In genomic region chr5:120673626-120674025, GRCm38 (mm10) we compare ENCODE assay signal across 8 mouse cellular contexts. TPM values are rescaled to one million over a fixed set of nuclear protein-coding genes. Genes with fewer than 3 reads are reported as not detected.
DNase-seq lines count a peak whose midpoint lies in the region; ATAC-seq lines count a peak whose summit lies in the region.

No protein-coding gene starts in this region.

- no peak overlapping the region for H3K9ac ChIP-seq in neural tube, embryonic 11.5 days (ENCODE audit: low read length)

- H3K27me3 ChIP-seq in neural tube, embryonic 11.5 days (ENCODE audit: control insufficient read depth, insufficient read depth, low read length): no peaks in the 10 kb centered on the region

- H3K4me1 ChIP-seq in neural tube, embryonic 11.5 days (ENCODE audit: control insufficient read depth, insufficient read depth, low read length): no peaks in the 10 kb centered on the region

- H3K4me2 ChIP-seq in neural tube, embryonic 11.5 days (ENCODE audit: low read depth): no peak overlapping the region

- no peak overlapping the region for H3K27ac ChIP-seq in neural tube, embryonic 11.5 days (ENCODE audit: low read depth, low read length)

- ATAC-seq in neural tube, embryonic 11.5 days (ENCODE audit: insufficient read depth, low FRiP score, low TSS enrichment): no peak

- no peak overlapping the region for H3K4me3 ChIP-seq in neural tube, embryonic 11.5 days (ENCODE audit: low read depth, low read length)

- H3K9me3 ChIP-seq in neural tube, embryonic 11.5 days (ENCODE audit: control insufficient read depth, low read length): no peaks in the 10 kb centered on the region

- intact Hi-C loops in gastrocnemius, postnatal 36 days (cut with DNase I): loop anchor here (1.0 kb wide), 1 partner anchor 54 kb away; no protein-coding TSS in a partner anchor
- intact Hi-C loops in left cerebral cortex, postnatal 25 days (cut with DNase I): loop anchor here (1.0 to 10.0 kb wide), 2 partner anchors 53 to 169 kb away; partner anchors contain the start of gene Plbd2

- no peaks in the 10 kb centered on the region for H3K36me3 ChIP-seq in neural tube, embryonic 11.5 days (ENCODE audit: control insufficient read depth, insufficient read depth, low read length)

- 8% methylated on average over 12 of the region's 12 CpGs for WGBS in neural tube, embryonic 11.5 days

- peak; percentile 76 to 80 for DNase-seq in left cerebral cortex, adult 18-20 months (ENCODE audit: low spot score in 2 of 2)
- no peak for DNase-seq in left cerebral cortex, adult 11 months (ENCODE audit: low spot score)
- peak; percentile 72 for DNase-seq in MN1 (ENCODE audit: low spot score)
- DNase-seq in cerebellum, adult 8-10 months: peak; percentile 68
- peak; percentile 32 to 43 for DNase-seq in gastrocnemius, postnatal 36 days
- DNase-seq in left cerebral cortex, postnatal 25 days (ENCODE audit: low spot score in 2 of 2): peak; percentile 65 to 82
- DNase-seq in neural tube, embryonic 11.5 days (ENCODE audit: low spot score): peak; percentile 67
- peak; percentile 85 for DNase-seq in thymus, postnatal 0 days (ENCODE audit: low spot score)

RNA-seq across cellular contexts. Expression of gene Rasal1, which starts 25.0 kb away (rescaled TPM):
- 10 to 100 TPM; 70.5 to 83.0 TPM for total RNA-seq in left cerebral cortex, adult 18-20 months (2021)
- not detected for total RNA-seq in gastrocnemius, postnatal 36 days (2021)
- 10 to 100 TPM; 81.0 to 82.3 TPM for total RNA-seq in left cerebral cortex, postnatal 25 days (2021)
- polyA plus RNA-seq in neural tube, embryonic 11.5 days (2014; fragmentation: Nextera tagmentation; extraction: Ambion mirVana): 0.39 TPM in 1 of 2 replicates, not detected in the other
- polyA plus RNA-seq in thymus, postnatal 0 days (2015; fragmentation: Nextera tagmentation; extraction: Ambion mirVana): 11.4 and 11.8 TPM in 2 replicates

RNA-seq across cellular contexts. Expression of gene Dtx1, which starts 38.1 kb away (rescaled TPM):
- total RNA-seq in left cerebral cortex, adult 18-20 months (2021): 10 to 100 TPM; 73.1 to 78.8 TPM
- total RNA-seq in gastrocnemius, postnatal 36 days (2021): under 1 TPM; 0.38 to 0.91 TPM
- 10 to 100 TPM; 68.9 to 71.2 TPM for total RNA-seq in left cerebral cortex, postnatal 25 days (2021)
- 7.0 and 7.4 TPM in 2 replicates for polyA plus RNA-seq in neural tube, embryonic 11.5 days (2014; fragmentation: Nextera tagmentation; extraction: Ambion mirVana)
- 43.4 and 43.7 TPM in 2 replicates for polyA plus RNA-seq in thymus, postnatal 0 days (2015; fragmentation: Nextera tagmentation; extraction: Ambion mirVana)

RNA-seq across cellular contexts. Expression of gene Cfap73, which starts 39.6 kb away (rescaled TPM):
- not detected for total RNA-seq in left cerebral cortex, adult 18-20 months (2021)
- total RNA-seq in gastrocnemius, postnatal 36 days (2021): not detected
- not detected for total RNA-seq in left cerebral cortex, postnatal 25 days (2021)
- not detected in 2 replicates for polyA plus RNA-seq in neural tube, embryonic 11.5 days (2014; fragmentation: Nextera tagmentation; extraction: Ambion mirVana)
- 0.23 and 0.30 TPM in 2 replicates for polyA plus RNA-seq in thymus, postnatal 0 days (2015; fragmentation: Nextera tagmentation; extraction: Ambion mirVana)

Comparison
In these comparisons a context has a peak if more than half of its experiments do, and no peak if none do; other contexts are left out.
1. RNA of gene Rasal1, which starts 25.0 kb away (total RNA-seq): 70.5 to 83.0 TPM in left cerebral cortex, adult 18-20 months and 81.0 to 82.3 TPM in left cerebral cortex, postnatal 25 days; not detected in gastrocnemius, postnatal 36 days; every median in the first group is over 10 times any median in the second.
2. RNA of gene Dtx1, which starts 38.1 kb away (total RNA-seq): 73.1 to 78.8 TPM in left cerebral cortex, adult 18-20 months and 68.9 to 71.2 TPM in left cerebral cortex, postnatal 25 days; 0.38 to 0.91 TPM in gastrocnemius, postnatal 36 days; every median in the first group is over 10 times any median in the second.